Mouse (Mus musculus) megakaryocyte, embryonic 14.5 days (primary cell): ENCODE measurements around the gene Vstm5. TPM values are rescaled to one million over a fixed set of nuclear protein-coding genes. Genes with fewer than 3 reads are reported as not detected.

Experiments used
- H3K27me3 ChIP-seq: replicated peaks from 2 replicates; pipeline ENCODE3; 2012; ENCODE audit warnings: inconsistent platforms
- H3K36me3 ChIP-seq: replicated peaks from 2 replicates; pipeline ENCODE3; 2012; ENCODE audit warnings: low read length, inconsistent platforms, mixed read lengths
- H3K4me1 ChIP-seq: 2 replicates; pipeline ENCODE4 v1.6.1; 2012; ENCODE audit warnings: inconsistent platforms
- H3K4me3 ChIP-seq: replicated peaks from 2 replicates; pipeline ENCODE3; 2012; ENCODE audit warnings: moderate library complexity, mild to moderate bottlenecking, inconsistent platforms
- H3K9me3 ChIP-seq: 2 replicates; pipeline ENCODE4 v1.6.1; 2012; ENCODE audit warnings: inconsistent platforms
- FLI1 ChIP-seq: IDR thresholded peaks from 2 replicates; pipeline ENCODE4 v1.6.1; 2012; ENCODE audit warnings: low read length, inconsistent platforms, mixed read lengths
- GATA1 ChIP-seq: IDR thresholded peaks from 3 replicates; pipeline ENCODE4 v1.6.1; 2012; ENCODE audit warnings: mixed read lengths, low read length, inconsistent platforms, borderline replicate concordance
- polyA plus RNA-seq: library from polyadenylated mRNA; stranded (reverse); fragments of >175 nt; gene quantifications from 2 replicates; pipeline ENCODE4 v1.2.3, GENCODE M21; 2012; ENCODE audit warnings: low replicate concordance; ENCODE audit not compliant: insufficient read depth

Vstm5 gene
- polyA plus RNA-seq, 1 experiment = not detected

- Histone ChIP-seq H3K36me3 (peaks cover 7% of the 10 kb centered on the region), H3K4me1 (peaks cover 11% of the 10 kb centered on the region; the same call in 1 of the 2 replicates), H3K4me3 (no peak overlapping the region), H3K27me3 (peaks cover 21% of the 10 kb centered on the region), H3K9me3 (no peaks in the 10 kb centered on the region)
- TF ChIP-seq GATA1 = no peak
- TF ChIP-seq FLI1 = no peak
Observed at GRCm38 (mm10) chr9:15254501-15254900, 15.7 kb downstream of the Vstm5 start.

GRCm38 (mm10) chr9:15256214-15256613, 17.4 kb downstream of the Vstm5 start:
- no peak overlapping the region for H3K4me3 ChIP-seq
- no peak for TF ChIP-seq FLI1
- TF ChIP-seq GATA1 = no peak
- no peaks in the 10 kb centered on the region for H3K9me3 ChIP-seq
- H3K36me3 ChIP-seq = peaks cover 20% of the 10 kb centered on the region
- peaks cover 11% of the 10 kb centered on the region; the same call in 1 of the 2 replicates for H3K4me1 ChIP-seq
- peaks cover 21% of the 10 kb centered on the region for H3K27me3 ChIP-seq

- Histone ChIP-seq H3K4me1 (peaks cover 9% of the 10 kb centered on the region; the same call in 1 of the 2 replicates), H3K9me3 (no peaks in the 10 kb centered on the region), H3K36me3 (peaks cover 77% of the 10 kb centered on the region), H3K27me3 (no peaks in the 10 kb centered on the region), H3K4me3 (no peak overlapping the region)
- TF ChIP-seq GATA1 (no peak), FLI1 (no peak)
Observed at GRCm38 (mm10) chr9:15261980-15262379, 23.1 kb downstream of the Vstm5 start.

- TF ChIP-seq FLI1 (no peak), GATA1 (no peak)
- Histone ChIP-seq H3K4me1 (peaks cover 9% of the 10 kb centered on the region; the same call in 1 of the 2 replicates), H3K27me3 (no peaks in the 10 kb centered on the region), H3K4me3 (no peak overlapping the region), H3K9me3 (no peaks in the 10 kb centered on the region), H3K36me3 (peaks cover 89% of the 10 kb centered on the region)
Observed at GRCm38 (mm10) chr9:15263487-15263886, 24.6 kb downstream of the Vstm5 start.

GRCm38 (mm10) chr9:15273981-15274380, 35.1 kb downstream of the Vstm5 start:
- Histone ChIP-seq H3K36me3 (peaks cover 89% of the 10 kb centered on the region), H3K4me3 (no peak overlapping the region), H3K4me1 (peaks cover 27% of the 10 kb centered on the region), H3K9me3 (no peaks in the 10 kb centered on the region), H3K27me3 (no peaks in the 10 kb centered on the region)
- no peak for TF ChIP-seq GATA1
- TF ChIP-seq FLI1 = no peak

- Histone ChIP-seq H3K4me1 (peaks cover 42% of the 10 kb centered on the region), H3K36me3 (peaks cover 60% of the 10 kb centered on the region), H3K4me3 (peak overlapping the region; percentile 35), H3K9me3 (no peaks in the 10 kb centered on the region), H3K27me3 (no peaks in the 10 kb centered on the region)
- TF ChIP-seq FLI1 (no peak), GATA1 (no peak)
Observed at GRCm38 (mm10) chr9:15276855-15277254, 38.0 kb downstream of the Vstm5 start.

- Histone ChIP-seq H3K36me3 (peaks cover 55% of the 10 kb centered on the region), H3K4me1 (peaks cover 47% of the 10 kb centered on the region), H3K4me3 (peak overlapping the region; percentile 76), H3K9me3 (no peaks in the 10 kb centered on the region), H3K27me3 (no peaks in the 10 kb centered on the region)
- TF ChIP-seq GATA1 = no peak
Observed at GRCm38 (mm10) chr9:15278343-15278742, 39.5 kb downstream of the Vstm5 start.

GRCm38 (mm10) chr9:15279139-15279648, 40.3 kb downstream of the Vstm5 start:
- Histone ChIP-seq H3K9me3 (no peaks in the 10 kb centered on the region), H3K36me3 (peaks cover 55% of the 10 kb centered on the region), H3K4me3 (peak overlapping the region; percentile 94), H3K4me1 (peaks cover 47% of the 10 kb centered on the region), H3K27me3 (no peaks in the 10 kb centered on the region)
- TF ChIP-seq GATA1 (no peak), FLI1 (no peak)

- H3K36me3 ChIP-seq = peaks cover 54% of the 10 kb centered on the region
- TF ChIP-seq FLI1 (peak; percentile 74; the same call in 1 of the 2 replicates), GATA1 (no peak)
- peaks cover 47% of the 10 kb centered on the region for H3K4me1 ChIP-seq
- H3K4me3 ChIP-seq = peak within 1 kb of the TSS; percentile 94
- no peaks in the 10 kb centered on the region for H3K9me3 ChIP-seq
- H3K27me3 ChIP-seq = no peaks in the 10 kb centered on the region
Observed at GRCm38 (mm10) chr9:15279649-15280490, 41.0 kb downstream of the Vstm5 start, which contains the start of gene Med17. Gene Med17 (minus strand): TSS chr9:15279931.

- peaks cover 54% of the 10 kb centered on the region for H3K36me3 ChIP-seq
- H3K27me3 ChIP-seq = no peaks in the 10 kb centered on the region
- TF ChIP-seq GATA1 (no peak), FLI1 (no peak)
- H3K9me3 ChIP-seq = no peaks in the 10 kb centered on the region
- peaks cover 49% of the 10 kb centered on the region for H3K4me1 ChIP-seq
- H3K4me3 ChIP-seq = peak overlapping the region; percentile 94
Observed at GRCm38 (mm10) chr9:15280491-15280879, 41.6 kb downstream of the Vstm5 start.
